Mouse (Mus musculus): ENCODE measurements around the gene Pip5k1c.

Gene Pip5k1c

GRCm38 (mm10) chr10:81292554-81293333 is at the start of gene Pip5k1c:
Pip5k1c (plus strand) TSS chr10:81292963.
- DNase-seq (ENCODE audit: low spot score): peak; percentile 100

DNA sequence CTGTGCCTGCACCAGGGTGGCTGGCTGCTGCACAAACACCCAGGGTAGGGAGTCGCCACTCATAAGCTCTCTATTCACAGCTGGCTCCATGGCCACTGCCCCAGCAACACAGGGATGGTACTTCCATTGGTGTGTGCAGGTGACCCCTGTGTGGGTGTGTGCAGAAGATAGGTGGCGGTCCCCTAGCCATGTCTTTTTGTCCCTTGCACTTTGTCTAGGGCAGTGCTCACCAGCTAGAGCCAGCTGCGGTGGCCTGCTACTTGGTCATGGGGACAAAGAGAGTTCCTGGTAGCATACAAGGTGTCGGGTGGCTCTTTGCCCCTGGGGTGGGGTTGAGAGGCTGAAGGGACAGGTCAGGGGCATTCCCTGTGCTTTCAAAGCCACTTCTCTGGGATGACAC is 48.6 kb upstream of the Pip5k1c start:
- no peak for DNase-seq (ENCODE audit: low spot score)

- DNase-seq (ENCODE audit: low spot score): peak; percentile 45
Observed at GRCm38 (mm10) chr10:81244595-81244994, 48.2 kb upstream of the Pip5k1c start.

DNA sequence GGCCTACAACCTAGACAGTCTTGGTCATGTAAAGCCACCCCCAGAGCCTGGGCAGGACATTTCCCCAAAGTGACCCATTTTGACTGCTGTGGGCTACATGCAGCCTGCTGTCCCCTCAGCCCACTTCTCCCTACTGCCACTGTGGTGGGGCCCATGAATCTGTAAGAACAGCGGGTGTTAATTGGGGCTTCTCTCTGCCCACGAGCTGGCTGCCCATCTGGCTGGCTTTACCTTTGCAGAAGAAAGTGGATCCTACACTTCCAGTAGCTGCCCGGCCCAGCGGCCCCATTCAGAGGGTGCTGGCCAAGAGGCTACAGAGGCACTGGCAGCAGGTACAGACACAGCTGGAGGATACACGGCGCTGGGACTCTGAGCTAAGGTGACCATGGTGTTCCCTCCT is 47.6 kb upstream of the Pip5k1c start:
- DNase-seq (ENCODE audit: low spot score): no peak

DNA sequence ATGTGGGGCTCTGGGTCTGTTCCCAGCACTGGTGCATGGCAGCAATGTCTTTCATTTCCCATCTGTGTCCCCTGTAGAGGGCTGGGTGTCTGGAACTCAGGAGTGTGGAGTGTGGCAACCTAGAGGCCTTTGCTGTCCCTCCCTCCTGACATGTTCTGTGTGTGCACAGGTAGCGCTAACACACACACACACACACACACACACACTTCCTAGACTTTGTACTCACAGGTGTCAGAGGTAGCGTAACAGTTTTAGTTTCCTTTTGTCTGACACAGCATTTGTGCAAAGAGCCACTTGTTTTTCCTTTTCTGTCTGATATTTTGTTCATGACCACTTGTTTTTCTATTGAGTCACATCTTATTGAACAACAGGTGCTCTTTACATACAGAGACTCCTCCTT is 45.0 kb upstream of the Pip5k1c start:
- no peak for DNase-seq (ENCODE audit: low spot score)

DNA sequence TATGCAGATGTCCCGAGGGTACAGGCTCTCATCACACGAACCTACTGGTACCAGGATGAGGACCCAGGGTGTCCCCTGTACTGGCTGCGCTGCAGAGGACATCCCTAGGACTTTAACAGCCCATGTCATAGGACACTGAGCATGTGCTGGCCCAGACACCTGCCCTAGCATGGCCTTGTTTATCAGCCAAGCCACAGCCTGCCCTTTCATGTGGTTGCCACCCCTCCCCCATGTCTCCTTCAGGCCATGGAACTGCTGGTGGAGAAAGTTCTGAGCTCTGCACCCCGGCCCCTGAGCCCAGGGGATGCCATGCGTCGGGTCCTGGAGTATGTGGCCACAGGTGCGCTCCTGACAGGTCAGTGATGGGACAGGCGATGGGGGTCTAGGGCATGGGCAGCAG is 43.3 kb upstream of the Pip5k1c start:
- no peak for DNase-seq (ENCODE audit: low spot score)

- DNase-seq (ENCODE audit: low spot score): peak; percentile 32
Observed at GRCm38 (mm10) chr10:81252424-81253419, 40.0 kb upstream of the Pip5k1c start, which contains the start of gene Matk. Matk (plus strand) TSS chr10:81252935.

GRCm38 (mm10) chr10:81254886-81255285 is 37.9 kb upstream of the Pip5k1c start:
- no peak for DNase-seq (ENCODE audit: low spot score)

DNA sequence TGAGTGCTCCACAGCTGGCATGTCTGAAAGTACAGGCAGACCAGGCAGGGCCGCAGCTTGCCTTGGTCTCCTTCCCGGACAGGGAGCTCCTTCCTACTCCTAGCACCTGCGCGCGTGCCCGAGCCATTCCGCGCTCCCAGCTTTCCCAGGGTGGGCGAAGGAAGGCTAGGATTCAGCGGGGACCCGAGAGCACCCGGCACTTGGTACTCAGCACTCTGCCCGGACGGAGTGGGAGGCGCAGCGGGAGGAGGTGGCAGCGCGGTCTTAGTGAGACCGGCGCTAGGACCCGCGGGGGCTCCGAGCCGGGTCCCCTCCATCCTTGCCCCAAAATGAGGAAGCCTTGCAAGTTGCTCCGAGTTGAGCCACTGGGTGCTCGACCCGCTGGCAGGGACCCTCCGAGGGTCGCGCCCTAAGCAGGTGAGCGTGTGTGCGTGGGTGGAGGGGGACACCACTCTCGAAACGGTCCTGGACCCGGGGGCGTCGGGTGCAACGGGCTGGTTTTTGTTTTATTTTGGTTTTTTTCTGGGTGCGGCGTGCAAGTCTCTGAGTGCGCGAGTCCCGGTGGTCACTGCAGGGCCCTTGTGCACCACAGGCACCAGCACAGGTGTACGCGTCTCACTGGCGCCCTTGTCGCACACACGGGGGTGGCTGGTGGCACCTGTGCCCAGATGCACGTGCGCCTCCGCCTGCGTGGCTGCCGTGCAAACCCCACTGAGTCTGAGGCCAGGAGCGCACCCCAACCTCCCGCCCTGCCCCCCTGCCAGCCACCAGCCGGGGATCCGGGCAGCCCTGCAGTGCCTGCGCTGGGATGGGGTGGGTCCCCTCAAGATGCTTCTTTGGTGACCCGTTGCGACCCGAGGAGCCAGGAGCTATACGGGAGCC is 35.4 kb upstream of the Pip5k1c start:
- DNase-seq (ENCODE audit: low spot score): no peak

GRCm38 (mm10) chr10:81259225-81259884 is 33.4 kb upstream of the Pip5k1c start:
- DNase-seq (ENCODE audit: low spot score): peak; percentile 12

- DNase-seq (ENCODE audit: low spot score): no peak
Observed at GRCm38 (mm10) chr10:81261025-81261424, 31.7 kb upstream of the Pip5k1c start.

GRCm38 (mm10) chr10:81265540-81265939 is 27.2 kb upstream of the Pip5k1c start:
- no peak for DNase-seq (ENCODE audit: low spot score)

DNA sequence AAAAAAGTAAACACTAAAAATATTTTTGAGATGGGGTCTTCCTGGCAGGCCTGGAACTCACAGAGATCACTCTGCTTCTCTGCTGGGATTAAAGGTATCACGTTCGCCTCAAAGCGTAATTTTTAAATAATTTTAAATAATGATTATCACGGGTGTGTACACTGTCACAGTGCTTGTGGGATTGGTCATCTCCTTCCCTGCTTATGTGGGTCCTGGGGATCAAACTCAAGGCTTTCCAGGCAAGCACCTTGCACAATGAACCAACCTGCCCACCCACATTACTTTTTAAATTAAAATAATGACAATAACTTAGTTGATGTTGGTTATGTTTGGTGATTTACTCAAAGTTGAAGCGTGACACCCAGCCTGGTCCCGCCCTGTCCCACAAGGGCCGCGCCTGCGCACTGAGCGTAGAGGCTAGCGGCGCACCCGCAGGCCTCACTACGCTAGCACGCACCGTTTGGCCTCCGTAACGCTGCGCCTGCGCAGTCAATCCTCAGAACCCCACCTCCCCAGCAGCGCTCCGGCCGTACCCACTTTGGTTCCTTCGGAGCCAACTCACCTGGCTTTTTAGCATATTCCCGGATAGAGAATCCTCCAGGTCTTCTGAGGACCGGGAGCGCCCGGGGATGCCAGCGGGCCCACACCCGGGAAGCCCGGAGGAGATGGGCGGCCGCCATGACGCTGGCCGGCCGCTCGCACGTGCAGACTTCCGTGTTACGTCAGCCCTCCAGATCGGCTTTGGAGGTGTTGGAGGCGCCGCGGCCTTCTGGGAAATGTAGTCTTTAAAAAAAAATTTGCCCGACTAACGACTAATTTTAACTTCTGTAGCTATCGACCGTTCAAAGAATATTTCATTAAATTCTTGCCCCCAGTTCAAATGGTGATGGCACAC is 26.3 kb upstream of the Pip5k1c start, which contains the start of the genes Mrpl54 and Apba3:
Gene Mrpl54 (minus strand): TSS at position 724 of the 895 bp plus-strand sequence.
Gene Apba3 (plus strand): TSS at position 750 of the 895 bp plus-strand sequence.
- peak; percentile 98 for DNase-seq (ENCODE audit: low spot score)

DNA sequence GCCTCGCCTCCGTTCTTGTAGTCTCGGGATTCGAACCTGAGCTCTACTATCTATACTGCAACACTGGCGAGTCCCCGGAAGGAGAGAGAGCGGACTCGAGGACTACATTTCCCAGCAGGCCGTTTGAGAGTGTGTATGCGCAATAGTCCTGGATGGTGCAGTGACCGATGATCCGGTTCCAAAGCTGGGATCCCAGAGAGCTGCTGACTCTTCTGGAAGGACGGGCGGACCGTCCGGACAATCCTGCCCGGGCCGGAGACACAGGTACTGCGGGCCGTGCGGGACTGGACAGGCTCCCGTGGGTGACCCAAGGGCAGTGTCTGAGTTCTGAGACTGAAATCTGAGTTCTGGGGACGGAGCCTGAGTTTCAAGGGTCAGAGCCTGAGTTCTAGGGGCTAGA is 24.7 kb upstream of the Pip5k1c start:
- DNase-seq (ENCODE audit: low spot score): peak; percentile 94

DNA sequence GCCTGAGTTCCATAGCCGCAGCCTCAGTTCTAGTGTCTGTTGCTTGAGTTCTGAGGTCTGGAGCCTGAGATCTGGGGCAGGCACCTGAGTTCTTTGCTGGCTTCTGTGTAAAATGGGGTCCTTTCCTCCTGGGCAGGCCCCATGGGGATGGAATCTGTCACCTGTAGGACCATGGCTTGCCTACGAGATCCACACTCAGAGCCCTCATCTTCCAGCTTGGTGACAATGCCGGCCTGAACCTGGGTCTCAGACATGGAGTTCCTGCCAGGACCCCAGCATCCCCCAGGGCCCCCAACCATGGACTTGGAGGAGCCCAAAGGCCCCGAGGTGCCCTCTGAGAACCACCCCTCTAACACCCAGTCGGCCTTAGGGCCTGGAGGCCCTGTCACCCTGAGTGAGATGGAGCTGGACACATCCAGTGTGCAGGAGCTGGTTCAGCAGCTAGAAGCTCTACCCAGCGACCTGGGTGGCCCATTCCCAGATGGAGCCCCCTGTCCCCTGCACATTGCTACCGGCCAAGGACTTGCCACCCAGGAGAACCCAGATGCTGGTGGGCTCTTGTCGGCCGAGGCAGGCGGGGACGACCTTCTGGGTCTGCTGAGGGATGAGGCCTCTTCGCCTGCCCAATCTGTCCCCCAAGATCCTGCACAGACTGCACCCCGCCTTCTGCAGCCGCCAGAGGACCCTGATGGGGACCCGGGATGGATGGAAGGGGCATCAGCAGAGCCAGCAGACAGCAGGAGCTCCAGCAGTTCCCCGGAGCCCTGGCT is 23.9 kb upstream of the Pip5k1c start:
- DNase-seq (ENCODE audit: low spot score): no peak

DNA sequence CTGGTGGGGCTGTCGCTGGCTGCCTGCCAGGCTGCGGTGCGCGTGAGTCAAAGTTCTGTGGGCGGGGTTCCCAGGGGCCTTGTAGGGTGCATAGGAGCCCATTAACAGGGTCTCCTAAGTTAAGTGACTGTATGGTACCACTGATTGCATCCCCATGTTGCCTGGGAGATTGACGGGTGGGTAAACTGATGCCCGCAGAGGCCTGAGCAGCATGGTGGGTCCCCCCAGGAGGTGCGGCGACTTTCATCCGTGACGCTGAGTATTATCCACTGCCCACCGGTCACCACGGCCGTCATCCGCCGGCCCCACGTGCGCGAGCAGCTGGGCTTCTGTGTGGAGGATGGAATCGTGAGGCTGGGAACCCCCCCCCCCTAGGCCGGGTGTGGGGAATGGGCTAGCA is 20.4 kb upstream of the Pip5k1c start:
- DNase-seq (ENCODE audit: low spot score): no peak

DNA sequence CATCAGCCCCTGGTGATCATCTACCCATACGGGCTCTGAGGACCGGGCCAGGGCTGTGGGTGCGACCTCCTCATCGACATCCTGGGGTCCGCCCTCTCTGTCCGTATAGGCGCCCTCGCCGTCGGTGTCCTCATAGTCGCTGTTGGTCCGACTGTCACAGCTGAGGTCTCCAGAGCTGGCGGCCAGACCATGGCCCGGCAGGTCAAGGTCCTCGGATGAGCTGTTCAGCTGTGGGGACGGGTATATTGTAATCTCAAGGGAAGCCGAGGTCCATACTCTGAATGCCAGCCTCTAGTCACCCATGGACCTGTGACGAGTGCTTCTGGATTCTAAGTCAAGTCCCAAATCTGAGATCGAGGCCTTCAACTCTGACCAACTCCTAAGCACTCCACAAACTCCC is 18.9 kb upstream of the Pip5k1c start:
- DNase-seq (ENCODE audit: low spot score): no peak

GRCm38 (mm10) chr10:81277676-81278075 is 15.1 kb upstream of the Pip5k1c start:
- DNase-seq (ENCODE audit: low spot score): no peak

DNA sequence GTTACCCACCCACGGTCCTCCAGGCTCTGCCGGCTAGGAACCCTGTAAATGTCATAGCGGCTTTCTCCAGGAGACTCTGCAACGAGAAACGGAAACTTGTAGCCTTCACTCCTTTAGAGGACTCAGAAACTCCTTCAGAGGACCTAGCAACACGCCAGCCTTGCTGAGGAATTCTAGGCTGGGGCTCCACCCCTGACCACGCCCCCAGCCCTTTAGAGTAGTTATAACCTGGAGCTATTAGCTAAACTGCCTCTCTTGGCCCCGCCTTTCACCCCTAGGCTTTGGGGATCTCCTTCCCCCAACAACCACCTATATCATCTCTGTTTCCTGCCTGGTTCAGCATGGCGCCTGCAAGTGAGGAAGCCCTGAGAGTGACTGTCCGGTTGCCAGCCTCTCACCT is 13.3 kb upstream of the Pip5k1c start:
- DNase-seq (ENCODE audit: low spot score): no peak

Measured in MN1 (cell line).